Mouse (Mus musculus) induced T-regulatory cell, adult 2 months (primary cell): ENCODE data around the gene B4galt4.
A peak's percentile ranks its signal among the peaks of the same experiment; 100 is the strongest.
"Not testable (repeated sequence)": the region's sequence is repeated elsewhere in the genome, so short reads cannot be mapped to it uniquely, and the experiment has no call there.

Source experiments
- DNase-seq: peaks from one replicate; pipeline ENCODE4 v3.0.0-alpha.2; 2012; ENCODE audit warnings: low read depth

B4galt4 gene

GRCm38 (mm10) chr16:38768386-38768785 lies 26.3 kb downstream of the B4galt4 start:
- DNase-seq = no peak

GRCm38 (mm10) chr16:38769529-38769928 lies 27.5 kb downstream of the B4galt4 start:
- DNase-seq = no peak

- DNase-seq = no peak
Measured at GRCm38 (mm10) chr16:38771145-38771544, 29.1 kb downstream of the B4galt4 start.

GRCm38 (mm10) chr16:38772906-38773496 lies 30.9 kb downstream of the B4galt4 start:
- no peak for DNase-seq

GRCm38 (mm10) chr16:38774964-38775746 lies 33.1 kb downstream of the B4galt4 start:
- DNase-seq = no peak

GRCm38 (mm10) chr16:38776342-38776741 lies 34.3 kb downstream of the B4galt4 start:
- peak; percentile 9 for DNase-seq

- no peak for DNase-seq
Measured at GRCm38 (mm10) chr16:38780960-38781572, 39.0 kb downstream of the B4galt4 start.

- no peak for DNase-seq
Measured at GRCm38 (mm10) chr16:38781946-38782345, 39.9 kb downstream of the B4galt4 start.

- DNase-seq = no peak
Measured at GRCm38 (mm10) chr16:38782524-38783067, 40.5 kb downstream of the B4galt4 start.

GRCm38 (mm10) chr16:38785301-38785700 lies 43.2 kb downstream of the B4galt4 start:
- no peak for DNase-seq

GRCm38 (mm10) chr16:38789016-38789415 lies 47.0 kb downstream of the B4galt4 start:
- no peak for DNase-seq

GRCm38 (mm10) chr16:38789966-38790365 lies 47.9 kb downstream of the B4galt4 start:
- no peak for DNase-seq

GRCm38 (mm10) chr16:38793120-38793519 lies 51.1 kb downstream of the B4galt4 start:
- DNase-seq = no peak

- DNase-seq = no peak
Measured at GRCm38 (mm10) chr16:38798957-38799450, 56.9 kb downstream of the B4galt4 start.

- no peak for DNase-seq
Measured at GRCm38 (mm10) chr16:38800091-38800490, 58.0 kb downstream of the B4galt4 start, which contains the start of gene Upk1b. Gene Upk1b (minus strand): TSS chr16:38800328.

- DNase-seq = not testable (repeated sequence)
Measured at GRCm38 (mm10) chr16:38807796-38808195, 65.7 kb downstream of the B4galt4 start.

GRCm38 (mm10) chr16:38810196-38810595 lies 68.1 kb downstream of the B4galt4 start:
- no peak for DNase-seq

GRCm38 (mm10) chr16:38812521-38812920 lies 70.5 kb downstream of the B4galt4 start:
- peak; percentile 76 for DNase-seq
